Mouse (Mus musculus): Measurements from ENCODE around the gene Fam107a.

Fam107a gene

GRCm38 (mm10) chr14:8317194-8318097 lies at the start of gene Fam107a:
Fam107a (minus strand) TSS chr14:8318023.
- DNase-seq (ENCODE audit: low spot score in 2 of 2): no peak

- peak in 1 of 2 experiments; percentile 20 for DNase-seq (ENCODE audit: low spot score in 2 of 2)
Measured at GRCm38 (mm10) chr14:8367121-8367520, 49.3 kb upstream of the Fam107a start.

- no peak for DNase-seq (ENCODE audit: low spot score in 2 of 2)
Measured at GRCm38 (mm10) chr14:8365833-8366232, 48.0 kb upstream of the Fam107a start.

- peak; percentile 52 to 76 for DNase-seq (ENCODE audit: low spot score in 2 of 2)
Measured at GRCm38 (mm10) chr14:8356836-8357235, 39.0 kb upstream of the Fam107a start.

GRCm38 (mm10) chr14:8355999-8356501 lies 38.2 kb upstream of the Fam107a start:
- peak; percentile 49 to 52 for DNase-seq (ENCODE audit: low spot score in 2 of 2)

GRCm38 (mm10) chr14:8348927-8349326 lies 31.1 kb upstream of the Fam107a start:
- DNase-seq (ENCODE audit: low spot score in 2 of 2): no peak

- peak; percentile 59 to 78 for DNase-seq (ENCODE audit: low spot score in 2 of 2)
Measured at GRCm38 (mm10) chr14:8346255-8346997, 28.6 kb upstream of the Fam107a start.

GRCm38 (mm10) chr14:8345566-8345965 lies 27.7 kb upstream of the Fam107a start:
- no peak for DNase-seq (ENCODE audit: low spot score in 2 of 2)

- no peak for DNase-seq (ENCODE audit: low spot score in 2 of 2)
Measured at GRCm38 (mm10) chr14:8342509-8343106, 24.8 kb upstream of the Fam107a start.

- no peak for DNase-seq (ENCODE audit: low spot score in 2 of 2)
Measured at GRCm38 (mm10) chr14:8340226-8340625, 22.4 kb upstream of the Fam107a start.

GRCm38 (mm10) chr14:8335947-8336346 lies 18.1 kb upstream of the Fam107a start:
- DNase-seq (ENCODE audit: low spot score in 2 of 2): no peak

GRCm38 (mm10) chr14:8334511-8334910 lies 16.7 kb upstream of the Fam107a start:
- DNase-seq (ENCODE audit: low spot score in 2 of 2): no peak

- DNase-seq (ENCODE audit: low spot score in 2 of 2): no peak
Measured at GRCm38 (mm10) chr14:8332314-8333252, 14.8 kb upstream of the Fam107a start.

- no peak for DNase-seq (ENCODE audit: low spot score in 2 of 2)
Measured at GRCm38 (mm10) chr14:8331307-8331905, 13.6 kb upstream of the Fam107a start.

- no peak for DNase-seq (ENCODE audit: low spot score in 2 of 2)
Measured at GRCm38 (mm10) chr14:8330390-8330789, 12.6 kb upstream of the Fam107a start.

GRCm38 (mm10) chr14:8329552-8329951 lies 11.7 kb upstream of the Fam107a start:
- no peak for DNase-seq (ENCODE audit: low spot score in 2 of 2)

- DNase-seq (ENCODE audit: low spot score in 2 of 2): no peak
Measured at GRCm38 (mm10) chr14:8327371-8327770, 9.5 kb upstream of the Fam107a start.

GRCm38 (mm10) chr14:8326961-8327360 lies 9.1 kb upstream of the Fam107a start:
- no peak for DNase-seq (ENCODE audit: low spot score in 2 of 2)

GRCm38 (mm10) chr14:8325746-8326145 lies 7.9 kb upstream of the Fam107a start:
- no peak for DNase-seq (ENCODE audit: low spot score in 2 of 2)

GRCm38 (mm10) chr14:8320528-8320927 lies 2.7 kb upstream of the Fam107a start:
- DNase-seq (ENCODE audit: low spot score in 2 of 2): no peak
